ENCODE assay signal across 8 mouse cellular contexts in the genomic region with DNA sequence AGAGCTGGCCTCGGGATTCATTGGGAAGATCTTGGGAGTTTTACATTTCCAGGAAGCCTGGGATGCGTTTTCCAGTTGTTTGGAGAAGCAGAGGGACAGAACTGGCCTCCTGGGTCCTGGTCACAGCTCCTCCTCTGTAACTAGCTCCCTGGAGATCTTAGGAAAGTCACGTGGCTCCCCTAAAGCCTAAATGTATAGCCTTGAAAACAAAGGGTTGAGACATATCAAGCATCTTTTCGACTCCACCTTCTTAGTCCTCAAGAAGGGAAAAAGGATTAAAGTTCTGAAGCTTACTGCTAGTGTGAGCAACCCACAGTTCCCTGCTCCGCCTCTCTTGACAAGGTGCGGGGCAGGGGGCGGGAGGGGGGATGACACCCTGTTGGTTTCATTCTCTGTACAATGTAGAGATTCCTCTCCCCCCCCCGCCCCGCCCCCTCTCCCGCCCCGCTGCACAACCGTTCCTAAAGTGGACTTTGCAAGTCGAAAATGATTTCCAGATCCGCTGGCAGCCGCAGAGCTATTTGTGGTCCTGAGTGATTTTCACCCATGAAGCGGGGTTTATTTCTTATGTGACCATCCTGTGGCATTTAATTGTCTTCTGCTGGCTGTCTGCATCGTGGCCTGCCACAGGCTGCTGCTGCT. TPM values are rescaled to one million over a fixed set of nuclear protein-coding genes. Genes with fewer than 3 reads are reported as not detected.
DNase-seq lines count a peak whose midpoint lies in the region; ATAC-seq and TF ChIP-seq lines count a peak whose summit lies in the region.

No protein-coding gene starts in this region.

- ATAC-seq in forebrain, embryonic 16.5 days: no peak
- ATAC-seq in forebrain, embryonic 13.5 days: no peak
- no peak for ATAC-seq in hindbrain, postnatal 0 days
- no peak for ATAC-seq in midbrain, embryonic 15.5 days (replicated peaks)

- H3K4me2 ChIP-seq in forebrain, embryonic 16.5 days (ENCODE audit: low read length): no peak overlapping the region
- peak overlapping the region; percentile 39 for H3K4me2 ChIP-seq in forebrain, embryonic 13.5 days
- H3K4me2 ChIP-seq in hindbrain, postnatal 0 days (ENCODE audit: low read depth, low read length): peak overlapping the region; percentile 43
- H3K4me2 ChIP-seq in midbrain, embryonic 15.5 days: peak overlapping the region; percentile 40

- H3K27ac ChIP-seq in forebrain, embryonic 10.5 days: peak overlapping the region; percentile 60
- H3K27ac ChIP-seq in forebrain, embryonic 16.5 days (ENCODE audit: low read length): no peak overlapping the region
- no peak overlapping the region for H3K27ac ChIP-seq in forebrain, embryonic 13.5 days
- no peak overlapping the region for H3K27ac ChIP-seq in hindbrain, postnatal 0 days
- H3K27ac ChIP-seq in midbrain, embryonic 15.5 days: no peak overlapping the region

- H3K27me3 ChIP-seq in forebrain, embryonic 10.5 days (ENCODE audit: poor library complexity, severe bottlenecking): peaks cover 5% of the 10 kb centered on the region; the same call in 1 of the 2 replicates
- no peaks in the 10 kb centered on the region for H3K27me3 ChIP-seq in forebrain, embryonic 16.5 days (replicated peaks; ENCODE audit: control insufficient read depth, insufficient read depth, low read length)
- peaks cover 6% of the 10 kb centered on the region for H3K27me3 ChIP-seq in forebrain, embryonic 13.5 days
- no peaks in the 10 kb centered on the region for H3K27me3 ChIP-seq in hindbrain, postnatal 0 days (ENCODE audit: insufficient read depth, low read length)
- H3K27me3 ChIP-seq in midbrain, embryonic 15.5 days (replicated peaks): no peaks in the 10 kb centered on the region

- H3K9ac ChIP-seq in forebrain, embryonic 16.5 days (replicated peaks; ENCODE audit: low read depth, low read length): no peak overlapping the region
- no peak overlapping the region for H3K9ac ChIP-seq in forebrain, embryonic 13.5 days
- peak overlapping the region; percentile 28; the same call in 1 of the 2 replicates for H3K9ac ChIP-seq in hindbrain, postnatal 0 days (replicated peaks; ENCODE audit: low read length)
- H3K9ac ChIP-seq in midbrain, embryonic 15.5 days: no peak overlapping the region

- no peaks in the 10 kb centered on the region for H3K9me3 ChIP-seq in forebrain, embryonic 10.5 days
- H3K9me3 ChIP-seq in forebrain, embryonic 16.5 days (ENCODE audit: control insufficient read depth, low read length): no peaks in the 10 kb centered on the region
- no peaks in the 10 kb centered on the region for H3K9me3 ChIP-seq in forebrain, embryonic 13.5 days (replicated peaks)
- H3K9me3 ChIP-seq in hindbrain, postnatal 0 days (ENCODE audit: low read length): no peaks in the 10 kb centered on the region
- H3K9me3 ChIP-seq in midbrain, embryonic 15.5 days: no peaks in the 10 kb centered on the region

- peaks cover 31% of the 10 kb centered on the region for H3K4me1 ChIP-seq in forebrain, embryonic 10.5 days
- H3K4me1 ChIP-seq in forebrain, embryonic 16.5 days (replicated peaks; ENCODE audit: control insufficient read depth, insufficient read depth, low read length): peaks cover 20% of the 10 kb centered on the region
- H3K4me1 ChIP-seq in forebrain, embryonic 13.5 days: peaks cover 24% of the 10 kb centered on the region
- peaks cover 6% of the 10 kb centered on the region; the same call in 1 of the 2 replicates for H3K4me1 ChIP-seq in hindbrain, postnatal 0 days (ENCODE audit: insufficient read depth, low read length)
- H3K4me1 ChIP-seq in midbrain, embryonic 15.5 days: peaks cover 18% of the 10 kb centered on the region

- peak overlapping the region; percentile 35 for H3K4me3 ChIP-seq in forebrain, embryonic 10.5 days
- no peak overlapping the region for H3K4me3 ChIP-seq in forebrain, embryonic 16.5 days (replicated peaks; ENCODE audit: low read length)
- no peak overlapping the region for H3K4me3 ChIP-seq in forebrain, embryonic 13.5 days
- H3K4me3 ChIP-seq in hindbrain, postnatal 0 days (ENCODE audit: low read length): no peak overlapping the region
- no peak overlapping the region; the same call in 1 of the 2 replicates for H3K4me3 ChIP-seq in midbrain, embryonic 15.5 days

- no peak for TF ChIP-seq CTCF in hindbrain, postnatal 0 days (IDR thresholded peaks at IDR 0.05; ENCODE audit: low read depth)

- WGBS in forebrain, embryonic 10.5 days: 12% methylated on average over 17 of the region's 17 CpGs
- 16% methylated on average over 17 of the region's 17 CpGs for WGBS in forebrain, embryonic 16.5 days
- WGBS in forebrain, embryonic 13.5 days: 15% methylated on average over 17 of the region's 17 CpGs
- WGBS in hindbrain, postnatal 0 days: 14% methylated on average over 16 of the region's 17 CpGs
- 11% methylated on average over 17 of the region's 17 CpGs for WGBS in midbrain, embryonic 15.5 days

- DNase-seq in forebrain, embryonic 10.5 days (ENCODE audit: extremely low spot score, low spot score): peak; percentile 19
- DNase-seq in hindbrain, postnatal 0 days (ENCODE audit: low spot score): no peak
- DNase-seq in ovary, postnatal 14 days (ENCODE audit: low spot score): no peak
- DNase-seq in adrenal gland, postnatal 36 days: no peak
- DNase-seq in cerebellum, postnatal 4 days (ENCODE audit: low spot score in 2 of 2): no peak

- H3K36me3 ChIP-seq in forebrain, embryonic 10.5 days (replicated peaks): no peaks in the 10 kb centered on the region
- H3K36me3 ChIP-seq in forebrain, embryonic 16.5 days (ENCODE audit: control insufficient read depth, insufficient read depth): no peaks in the 10 kb centered on the region
- H3K36me3 ChIP-seq in forebrain, embryonic 13.5 days (ENCODE audit: poor library complexity, severe bottlenecking): no peaks in the 10 kb centered on the region
- H3K36me3 ChIP-seq in hindbrain, postnatal 0 days (ENCODE audit: insufficient read depth, low read length): no peaks in the 10 kb centered on the region
- no peaks in the 10 kb centered on the region for H3K36me3 ChIP-seq in midbrain, embryonic 15.5 days (replicated peaks)

RNA-seq across cellular contexts. Expression of a gene that starts 0.6 kb away (rescaled TPM):
- 0.15 TPM in 1 of 2 replicates, not detected in the other for polyA plus RNA-seq in forebrain, embryonic 10.5 days (2016; fragmentation: Nextera tagmentation; extraction: Ambion mirVana)
- 0.17 TPM in 1 of 2 replicates, not detected in the other for polyA plus RNA-seq in forebrain, embryonic 16.5 days (2015; fragmentation: Nextera tagmentation; extraction: Ambion mirVana)
- polyA plus RNA-seq in forebrain, embryonic 13.5 days (2015; fragmentation: Nextera tagmentation; extraction: Ambion mirVana): not detected in 2 replicates
- not detected in 2 replicates for total RNA-seq in hindbrain, postnatal 0 days (2014; rRNA removed)
- polyA plus RNA-seq in hindbrain, postnatal 0 days (2015; fragmentation: Nextera tagmentation; extraction: Ambion mirVana): 0.31 TPM in 1 of 2 replicates, not detected in the other
- not detected in 2 replicates for polyA plus RNA-seq in midbrain, embryonic 15.5 days (2015; fragmentation: Nextera tagmentation; extraction: Ambion mirVana)
- total RNA-seq in adrenal gland, postnatal 36 days (2021): not detected
